Mouse (Mus musculus) E14TG2a.4 (cell line): ENCODE results near the gene Gdap1l1.

Source experiments
- H3K27me3 ChIP-seq: 2 replicates; pipeline ENCODE4 v1.6.1; 2014; ENCODE audit warnings: low read length, control low read depth; ENCODE audit not compliant: insufficient read depth
- H3K36me3 ChIP-seq: 2 replicates; pipeline ENCODE4 v1.6.1; 2014; ENCODE audit warnings: low read length, control low read depth; ENCODE audit not compliant: insufficient read depth
- H3K4me1 ChIP-seq: replicated peaks from 2 replicates; pipeline ENCODE4 v1.6.1; 2014; ENCODE audit warnings: low read depth, low read length, control low read depth
- H3K4me3 ChIP-seq: replicated peaks from 2 replicates; pipeline ENCODE4 v1.5.1; 2014; ENCODE audit warnings: mild to moderate bottlenecking, low read length
- H3K9me3 ChIP-seq: 2 replicates; pipeline ENCODE4 v1.6.1; 2014; ENCODE audit warnings: low read length, control low read depth
- CTCF ChIP-seq: conservative IDR thresholded peaks from 2 replicates; pipeline ENCODE4 v1.5.1; 2014; ENCODE audit warnings: low read length
- NANOG ChIP-seq: IDR thresholded peaks from 2 replicates; pipeline ENCODE4 v1.6.1; 2014; ENCODE audit warnings: borderline replicate concordance, low read length, mixed read lengths
- POU5F1 ChIP-seq: IDR thresholded peaks from 2 replicates; pipeline ENCODE4 v1.6.1; 2014; ENCODE audit warnings: low read length, borderline replicate concordance

Gdap1l1 gene

GRCm38 (mm10) chr2:163494456-163494855 is 56.2 kb downstream of the Gdap1l1 start:
- 0 out of 2 replicates have a peak, but pooled peaks cover 7% of the 10 kb centered on the region for H3K27me3 ChIP-seq
- no peaks in the 10 kb centered on the region; the same call in 1 of the 2 replicates for H3K9me3 ChIP-seq
- H3K36me3 ChIP-seq, result no peaks in the 10 kb centered on the region
- no peak for TF ChIP-seq POU5F1
- TF ChIP-seq NANOG, result no peak
- no peak for TF ChIP-seq CTCF
- peaks cover 58% of the 10 kb centered on the region for H3K4me1 ChIP-seq
- no peak overlapping the region for H3K4me3 ChIP-seq

- H3K27me3 ChIP-seq, result no peaks in the 10 kb centered on the region
- no peaks in the 10 kb centered on the region for H3K36me3 ChIP-seq
- H3K9me3 ChIP-seq, result no peaks in the 10 kb centered on the region; the same call in 1 of the 2 replicates
- TF ChIP-seq POU5F1 (no peak), CTCF (no peak), NANOG (no peak)
- no peak overlapping the region for H3K4me3 ChIP-seq
- H3K4me1 ChIP-seq, result peaks cover 44% of the 10 kb centered on the region
Observed at GRCm38 (mm10) chr2:163502219-163502618, 63.9 kb downstream of the Gdap1l1 start.

GRCm38 (mm10) chr2:163503191-163503590 is 64.9 kb downstream of the Gdap1l1 start:
- no peaks in the 10 kb centered on the region for H3K36me3 ChIP-seq
- no peaks in the 10 kb centered on the region for H3K27me3 ChIP-seq
- no peak overlapping the region; the same call in 1 of the 2 replicates for H3K4me3 ChIP-seq
- peaks cover 44% of the 10 kb centered on the region for H3K4me1 ChIP-seq
- TF ChIP-seq NANOG (no peak), POU5F1 (no peak), CTCF (no peak)
- H3K9me3 ChIP-seq, result no peaks in the 10 kb centered on the region
